Mouse (Mus musculus) embryo, embryonic 10 days (tissue): ENCODE measurements at regions not wholly inside any gene's neighbourhood (a gene's known extent, or its start where the extent isn't known, plus 50 kb on each side); places are given as distances from the start of the nearest gene placed in this dataset.

Experiments
- DNase-seq: peaks from one replicate; pipeline ENCODE4 v3.0.0-alpha.2; 2015; ENCODE audit warnings: low spot score

GRCm38 (mm10) chr10:6053207-6053606 is 131.0 kb upstream of the Rgs17 start:
- no peak for DNase-seq

DNA sequence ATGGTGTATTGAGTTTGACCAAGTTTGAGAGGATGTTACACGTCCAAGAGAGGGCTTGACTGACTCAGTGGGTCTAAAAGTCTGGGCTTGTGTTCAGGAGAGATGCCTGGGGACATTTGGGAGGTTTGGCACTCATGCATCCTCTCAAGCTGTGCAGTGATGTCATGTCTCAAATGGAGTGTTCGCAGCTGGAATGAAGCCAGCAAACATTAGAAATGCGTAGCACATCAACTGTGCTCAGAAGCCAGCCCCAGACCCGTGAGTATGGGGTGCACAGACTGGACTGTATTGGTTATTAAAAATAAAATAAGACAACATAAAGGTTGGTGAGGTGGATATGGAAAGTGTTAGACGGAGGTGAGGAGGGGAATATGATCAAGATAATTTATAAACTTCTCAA is 121.2 kb upstream of the Rgs17 start:
- no peak for DNase-seq

- DNase-seq = no peak
These were observed 117.6 kb upstream of the Rgs17 start for GRCm38 (mm10) chr10:6039771-6040170.

DNA sequence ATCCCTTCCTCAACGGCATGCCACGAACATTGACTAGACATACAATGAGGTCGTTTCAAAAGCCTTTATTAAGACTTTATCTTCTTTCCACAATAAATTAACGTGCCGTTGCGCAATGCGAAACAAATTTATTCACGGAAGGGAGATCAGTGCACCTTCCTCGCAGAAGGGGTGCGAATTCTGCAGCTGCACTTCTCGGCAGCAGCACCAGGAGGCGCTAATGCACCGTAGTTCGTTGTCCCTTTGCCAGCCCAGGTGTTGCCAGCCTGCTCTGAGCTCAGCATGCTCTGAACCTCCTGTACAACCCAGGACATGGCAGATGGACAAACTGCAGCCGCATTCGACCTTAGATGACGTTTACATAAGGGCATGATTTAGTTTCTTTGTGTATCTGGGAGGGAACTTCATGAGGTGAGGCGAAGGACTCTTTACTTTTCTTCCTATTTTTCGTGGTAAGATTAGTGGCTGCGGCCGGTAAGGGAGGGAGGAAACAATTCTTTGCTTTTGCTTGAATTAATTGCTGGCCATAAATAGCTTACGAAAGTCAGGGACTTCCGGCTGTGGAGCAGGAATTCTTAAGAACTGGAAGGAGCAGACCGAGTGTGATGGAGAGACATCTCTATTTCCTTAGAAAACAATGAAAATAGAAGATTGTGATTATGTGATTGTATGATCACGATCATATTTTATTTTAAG is 113.7 kb upstream of the Rgs17 start:
- DNase-seq = peak; percentile 88

- no peak for DNase-seq
These were observed 110.3 kb upstream of the Rgs17 start for GRCm38 (mm10) chr10:6032469-6032868.

DNA sequence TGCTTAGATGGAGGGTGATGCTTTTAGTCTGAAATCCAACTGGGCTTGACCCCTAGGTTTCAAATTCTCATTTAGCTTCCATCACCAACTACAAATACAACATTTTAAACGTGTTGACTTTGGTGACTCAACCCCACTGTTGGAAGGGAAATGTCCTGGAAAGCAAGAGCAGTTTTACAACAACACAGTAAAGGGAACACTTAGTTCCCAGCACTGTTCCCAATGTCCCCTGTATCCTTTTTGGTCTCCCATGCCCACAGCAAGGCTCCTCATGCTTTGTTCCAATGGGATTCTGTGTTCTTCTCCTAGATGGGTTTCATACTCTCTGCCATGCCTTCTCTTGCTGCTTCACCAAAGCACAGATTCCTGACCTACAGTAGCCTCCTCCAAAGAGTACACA is 105.4 kb upstream of the Rgs17 start:
- no peak for DNase-seq

DNA sequence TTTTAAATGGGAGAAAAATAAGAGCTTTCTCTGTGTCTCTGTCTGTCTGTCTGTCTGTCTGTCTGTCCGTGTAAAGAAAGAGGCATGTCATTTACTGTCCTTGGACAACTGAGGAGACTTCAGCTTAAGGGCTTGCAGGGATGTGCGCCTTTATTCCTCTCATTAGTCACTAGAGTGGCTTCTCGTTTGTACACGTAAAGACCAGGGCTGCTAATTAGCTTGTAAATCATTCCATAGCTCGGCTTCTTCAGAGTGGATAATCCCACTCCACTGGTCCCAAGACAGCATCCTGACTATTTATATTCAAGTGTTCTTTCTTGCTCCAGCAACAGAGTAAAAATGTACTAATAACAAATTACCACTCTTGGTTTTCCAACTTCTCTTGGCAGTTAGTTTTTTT is 104.1 kb upstream of the Rgs17 start:
- DNase-seq = no peak

GRCm38 (mm10) chr10:6022609-6023283 is 100.5 kb upstream of the Rgs17 start:
- no peak for DNase-seq

DNA sequence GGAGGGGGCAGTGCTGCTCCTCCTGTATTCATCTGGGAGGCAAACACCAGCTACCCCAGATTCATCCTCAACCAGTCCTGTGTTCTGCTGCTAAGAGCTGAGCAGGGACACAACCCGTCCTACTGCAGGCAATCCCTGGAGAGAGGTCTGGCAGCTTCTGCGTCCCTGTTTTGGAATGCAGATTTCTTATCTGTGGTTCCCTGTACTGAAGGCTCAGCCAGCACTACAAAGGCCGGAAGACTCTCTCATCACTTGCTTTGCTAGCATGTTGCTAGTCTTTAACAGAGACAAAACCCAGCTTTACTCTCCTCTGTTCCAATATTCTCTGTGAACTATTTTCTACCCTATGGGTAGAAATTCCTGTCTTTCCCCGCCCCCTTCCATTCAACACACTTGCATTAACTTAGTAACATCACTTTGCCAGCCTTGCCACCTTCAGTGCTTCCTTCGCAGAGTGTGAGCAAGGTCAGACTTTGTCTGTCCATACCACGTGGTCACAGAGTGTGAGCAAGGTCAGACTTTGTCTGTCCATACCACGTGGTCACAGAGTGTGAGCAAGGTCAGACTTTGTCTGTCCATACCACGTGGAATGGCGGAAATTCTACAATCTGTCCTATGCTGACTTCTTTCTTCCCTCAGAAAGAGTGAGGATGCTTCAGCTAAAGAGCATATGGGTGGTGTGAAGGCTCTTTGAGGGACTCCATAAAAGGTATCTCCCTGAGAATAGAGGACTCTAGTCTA is 98.9 kb upstream of the Rgs17 start:
- no peak for DNase-seq

DNA sequence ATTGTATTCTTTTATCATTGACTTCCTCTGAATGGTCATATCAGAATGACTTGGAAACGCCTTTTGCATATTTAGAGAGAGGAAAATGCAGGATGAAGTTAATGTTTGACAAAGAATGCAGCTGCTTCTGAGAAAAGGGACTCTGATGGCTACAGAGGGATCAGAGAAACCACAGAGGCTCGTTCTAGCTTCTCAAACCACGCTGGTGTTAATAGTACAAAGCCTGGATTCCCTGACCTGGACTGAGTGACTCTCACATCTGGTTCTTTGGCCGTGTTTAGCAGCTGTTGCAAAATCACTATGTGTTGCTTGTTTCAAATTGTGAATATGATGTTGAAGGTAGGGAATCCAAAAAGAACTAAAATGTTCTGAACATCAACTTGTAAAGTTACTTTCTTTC is 91.5 kb upstream of the Rgs17 start:
- DNase-seq = no peak

DNA sequence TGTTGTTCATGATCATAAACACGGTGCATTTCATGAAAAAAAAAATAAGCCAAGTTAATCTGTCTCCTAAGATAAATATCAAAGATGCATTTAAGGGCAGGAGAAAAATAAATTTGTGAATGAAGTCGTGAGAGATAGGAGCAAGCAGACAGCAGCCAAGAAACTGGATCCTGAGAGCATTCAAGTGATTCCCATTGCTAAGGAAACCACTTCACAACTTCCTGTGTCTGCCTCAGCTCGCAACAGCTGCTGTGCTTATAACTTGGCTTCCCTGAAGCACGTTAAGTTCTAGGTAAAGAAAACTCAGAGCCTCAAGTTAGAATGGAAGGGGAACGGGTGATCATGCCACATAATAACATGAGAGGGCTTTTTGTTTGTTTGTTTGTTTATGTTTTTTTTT is 89.3 kb upstream of the Rgs17 start:
- DNase-seq = peak; percentile 10

DNA sequence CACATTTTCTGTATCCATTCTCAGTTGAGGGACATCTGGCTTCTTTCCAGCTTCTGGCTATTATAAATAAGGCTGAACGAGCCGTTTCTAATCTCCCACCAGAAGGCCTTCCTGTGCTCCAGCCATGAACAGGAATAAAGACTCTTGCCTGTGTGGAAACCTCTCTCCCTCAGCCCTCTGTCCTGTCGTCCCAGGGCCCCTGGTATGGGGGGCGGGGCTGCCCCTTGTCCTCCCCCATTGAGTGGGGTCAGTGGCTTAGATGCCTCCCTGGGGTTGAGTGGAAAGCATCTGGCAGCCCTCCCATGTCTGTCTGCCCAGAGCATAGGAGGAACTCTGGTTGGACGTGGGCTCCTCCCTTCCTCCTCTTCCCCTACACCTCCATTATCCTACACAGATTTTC is 88.8 kb upstream of the Rgs17 start:
- no peak for DNase-seq

GRCm38 (mm10) chr10:6007238-6007972 is 85.2 kb upstream of the Rgs17 start:
- DNase-seq = no peak

DNA sequence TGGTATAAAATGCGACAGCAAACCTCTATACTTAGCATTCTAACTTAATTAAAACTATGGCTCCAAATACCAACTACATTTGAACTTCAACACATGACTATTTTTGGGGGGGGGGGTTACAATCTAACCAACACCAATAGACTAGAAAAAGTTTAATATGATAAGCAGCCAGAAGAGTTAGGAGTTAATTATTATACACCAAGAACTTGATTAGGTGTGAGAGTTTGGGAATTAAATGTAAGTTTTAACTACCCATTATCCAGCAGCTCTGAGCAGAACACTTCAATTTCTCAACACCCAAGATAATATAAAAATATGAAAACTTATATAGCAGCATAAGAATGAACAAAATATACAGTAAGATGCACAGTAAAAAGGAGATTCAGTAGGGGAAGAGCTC is 59.2 kb upstream of the Rgs17 start:
- DNase-seq = no peak

DNA sequence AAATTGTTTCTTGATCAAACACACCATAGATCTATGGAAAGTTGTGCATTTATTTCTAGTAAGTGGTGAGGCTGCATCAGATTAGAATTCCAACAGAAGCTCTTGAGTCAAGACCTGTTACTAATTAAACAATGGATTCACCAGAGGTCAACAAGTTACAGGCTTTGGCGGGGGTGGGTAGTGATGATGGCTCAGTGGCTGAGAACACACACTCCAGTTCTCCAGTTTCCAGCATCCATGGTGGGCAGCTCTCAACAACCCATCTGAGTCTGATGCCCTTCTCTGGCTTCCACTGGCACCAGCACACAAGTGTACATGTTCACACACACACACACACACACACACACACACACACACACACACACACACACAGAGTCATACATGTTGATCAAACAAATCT is 56.3 kb upstream of the Rgs17 start:
- no peak for DNase-seq
